Mouse (Mus musculus): Measurements from ENCODE around the gene B3galt6. TPM values are rescaled to one million over a fixed set of nuclear protein-coding genes. Genes with fewer than 3 reads are reported as not detected.

Gene B3galt6
- polyA plus RNA-seq, 1 experiment, result 7.4 TPM

GRCm38 (mm10) chr4:155970286-155970685 lies 22.2 kb downstream of the B3galt6 start:
- Histone ChIP-seq H3K27ac (ENCODE audit: insufficient read depth, low read depth, low read length) (no peak overlapping the region), H3K36me3 (ENCODE audit: control insufficient read depth, insufficient read depth, low read length) (peaks cover 12% of the 10 kb centered on the region), H3K4me1 (ENCODE audit: control insufficient read depth, insufficient read depth, insufficient read length, low read length) (peaks cover 9% of the 10 kb centered on the region), H3K4me3 (ENCODE audit: low read depth, low read length) (no peak overlapping the region), H3K27me3 (ENCODE audit: control insufficient read depth, insufficient read depth, low read length) (no peaks in the 10 kb centered on the region)
- TF ChIP-seq POLR2A (IDR thresholded peaks at IDR 0.05; ENCODE audit: low read depth, low read length) (no peak), CTCF (IDR thresholded peaks at IDR 0.05; ENCODE audit: extremely low read depth, insufficient read length, insufficient replicate concordance, low read depth, low read length) (no peak)
- 39% methylated on average over 5 of the region's 5 CpGs for WGBS

GRCm38 (mm10) chr4:155969043-155969653 lies 23.3 kb downstream of the B3galt6 start:
- TF ChIP-seq POLR2A (IDR thresholded peaks at IDR 0.05; ENCODE audit: low read depth, low read length) (no peak), CTCF (IDR thresholded peaks at IDR 0.05; ENCODE audit: extremely low read depth, insufficient read length, insufficient replicate concordance, low read depth, low read length) (no peak)
- 54% methylated on average over 13 of the region's 13 CpGs for WGBS
- peaks cover 9% of the 10 kb centered on the region for H3K4me1 ChIP-seq (ENCODE audit: control insufficient read depth, insufficient read depth, insufficient read length, low read length)
- H3K27me3 ChIP-seq (ENCODE audit: control insufficient read depth, insufficient read depth, low read length), result no peaks in the 10 kb centered on the region
- H3K36me3 ChIP-seq (ENCODE audit: control insufficient read depth, insufficient read depth, low read length), result peaks cover 18% of the 10 kb centered on the region
- H3K27ac ChIP-seq (ENCODE audit: insufficient read depth, low read depth, low read length), result peak overlapping the region; percentile 50; the same call in 1 of the 2 replicates
- H3K4me3 ChIP-seq (ENCODE audit: low read depth, low read length), result no peak overlapping the region

GRCm38 (mm10) chr4:155964396-155964795 lies 28.1 kb downstream of the B3galt6 start:
- WGBS, result 93% methylated on average over 11 of the region's 11 CpGs
- H3K27ac ChIP-seq (ENCODE audit: insufficient read depth, low read depth, low read length), result no peak overlapping the region

GRCm38 (mm10) chr4:155963106-155963505 lies 29.3 kb downstream of the B3galt6 start:
- Histone ChIP-seq H3K4me1 (ENCODE audit: control insufficient read depth, insufficient read depth, insufficient read length, low read length) (peaks cover 9% of the 10 kb centered on the region), H3K27ac (ENCODE audit: insufficient read depth, low read depth, low read length) (peak overlapping the region; percentile 78), H3K4me3 (ENCODE audit: low read depth, low read length) (peak overlapping the region; percentile 83), H3K27me3 (ENCODE audit: control insufficient read depth, insufficient read depth, low read length) (no peaks in the 10 kb centered on the region), H3K36me3 (ENCODE audit: control insufficient read depth, insufficient read depth, low read length) (peaks cover 24% of the 10 kb centered on the region)
- TF ChIP-seq POLR2A (IDR thresholded peaks at IDR 0.05; ENCODE audit: low read depth, low read length) (no peak), CTCF (IDR thresholded peaks at IDR 0.05; ENCODE audit: extremely low read depth, insufficient read length, insufficient replicate concordance, low read depth, low read length) (no peak)
- WGBS, result 56% methylated on average over 7 of the region's 7 CpGs

More at GRCm38 (mm10) chr4:155964396-155964795, 28.1 kb downstream of the B3galt6 start:
- H3K27me3 ChIP-seq (ENCODE audit: control insufficient read depth, insufficient read depth, low read length), result no peaks in the 10 kb centered on the region
- peaks cover 17% of the 10 kb centered on the region for H3K4me1 ChIP-seq (ENCODE audit: control insufficient read depth, insufficient read depth, insufficient read length, low read length)
- H3K4me3 ChIP-seq (ENCODE audit: low read depth, low read length), result no peak overlapping the region
- peaks cover 21% of the 10 kb centered on the region for H3K36me3 ChIP-seq (ENCODE audit: control insufficient read depth, insufficient read depth, low read length)
- TF ChIP-seq POLR2A (IDR thresholded peaks at IDR 0.05; ENCODE audit: low read depth, low read length) (no peak), CTCF (IDR thresholded peaks at IDR 0.05; ENCODE audit: extremely low read depth, insufficient read length, insufficient replicate concordance, low read depth, low read length) (no peak)

GRCm38 (mm10) chr4:155962167-155962971 lies 30.1 kb downstream of the B3galt6 start, which contains the start of gene C1qtnf12:
Gene C1qtnf12, plus strand, starts transcription at chr4:155962318.
- Histone ChIP-seq H3K27ac (ENCODE audit: insufficient read depth, low read depth, low read length) (peak within 1 kb of the TSS; percentile 78), H3K27me3 (ENCODE audit: control insufficient read depth, insufficient read depth, low read length) (no peaks in the 10 kb centered on the region), H3K4me3 (ENCODE audit: low read depth, low read length) (peak within 1 kb of the TSS; percentile 83), H3K4me1 (ENCODE audit: control insufficient read depth, insufficient read depth, insufficient read length, low read length) (peaks cover 9% of the 10 kb centered on the region), H3K36me3 (ENCODE audit: control insufficient read depth, insufficient read depth, low read length) (peaks cover 29% of the 10 kb centered on the region)
- TF ChIP-seq CTCF (IDR thresholded peaks at IDR 0.05; ENCODE audit: extremely low read depth, insufficient read length, insufficient replicate concordance, low read depth, low read length) (no peak), POLR2A (IDR thresholded peaks at IDR 0.05; ENCODE audit: low read depth, low read length) (peak; percentile 57; the same call in 1 of the 2 replicates)
- 1% methylated on average over 35 of the region's 42 CpGs for WGBS

GRCm38 (mm10) chr4:155959275-155959674 lies 33.2 kb downstream of the B3galt6 start:
- no peak overlapping the region for H3K4me3 ChIP-seq (ENCODE audit: low read depth, low read length)

GRCm38 (mm10) chr4:155955491-155955890 lies 37.0 kb downstream of the B3galt6 start:
- TF ChIP-seq POLR2A (IDR thresholded peaks at IDR 0.05; ENCODE audit: low read depth, low read length), result no peak
- no peak for TF ChIP-seq CTCF (IDR thresholded peaks at IDR 0.05; ENCODE audit: extremely low read depth, insufficient read length, insufficient replicate concordance, low read depth, low read length)
- peaks cover 54% of the 10 kb centered on the region for H3K36me3 ChIP-seq (ENCODE audit: control insufficient read depth, insufficient read depth, low read length)

More at GRCm38 (mm10) chr4:155959275-155959674, 33.2 kb downstream of the B3galt6 start:
- Histone ChIP-seq H3K36me3 (ENCODE audit: control insufficient read depth, insufficient read depth, low read length) (peaks cover 32% of the 10 kb centered on the region), H3K27ac (ENCODE audit: insufficient read depth, low read depth, low read length) (no peak overlapping the region), H3K4me1 (ENCODE audit: control insufficient read depth, insufficient read depth, insufficient read length, low read length) (peaks cover 9% of the 10 kb centered on the region), H3K27me3 (ENCODE audit: control insufficient read depth, insufficient read depth, low read length) (no peaks in the 10 kb centered on the region)
- TF ChIP-seq CTCF (IDR thresholded peaks at IDR 0.05; ENCODE audit: extremely low read depth, insufficient read length, insufficient replicate concordance, low read depth, low read length) (peak; percentile 86; the same call in 1 of the 2 replicates), POLR2A (IDR thresholded peaks at IDR 0.05; ENCODE audit: low read depth, low read length) (no peak)
- 6% methylated on average over 5 of the region's 5 CpGs for WGBS

More at GRCm38 (mm10) chr4:155955491-155955890, 37.0 kb downstream of the B3galt6 start:
- 61% methylated on average over 6 of the region's 6 CpGs for WGBS
- H3K4me1 ChIP-seq (ENCODE audit: control insufficient read depth, insufficient read depth, insufficient read length, low read length), result peaks cover 2% of the 10 kb centered on the region; the same call in 1 of the 2 replicates
- no peak overlapping the region for H3K4me3 ChIP-seq (ENCODE audit: low read depth, low read length)
- no peaks in the 10 kb centered on the region for H3K27me3 ChIP-seq (ENCODE audit: control insufficient read depth, insufficient read depth, low read length)
- H3K27ac ChIP-seq (ENCODE audit: insufficient read depth, low read depth, low read length), result no peak overlapping the region
